Mouse (Mus musculus): Measurements from ENCODE around the gene Fam83b. TPM values are rescaled to one million over a fixed set of nuclear protein-coding genes. Genes with fewer than 3 reads are reported as not detected.

Fam83b gene
- polyA plus RNA-seq, 1 experiment, result 0.04 TPM

DNA sequence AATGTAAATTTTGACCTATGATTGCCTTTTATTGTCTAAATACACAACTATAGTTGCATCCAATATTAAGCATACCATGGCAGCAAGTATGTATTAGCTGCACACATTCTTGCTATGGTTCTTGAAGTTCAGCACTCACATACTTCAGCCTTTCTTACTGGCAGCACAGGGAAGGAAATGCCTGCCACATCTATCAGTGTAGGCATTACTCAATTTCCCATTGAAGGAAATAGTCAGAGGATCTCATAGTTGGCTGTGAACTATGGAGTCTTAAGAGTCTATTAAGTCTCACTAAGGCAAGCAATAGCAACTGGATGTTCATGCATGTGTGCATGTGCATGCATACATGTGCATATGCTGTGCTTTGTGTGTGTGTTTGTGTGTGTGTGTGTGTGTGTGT is 41.3 kb downstream of the Fam83b start:
- DNase-seq (ENCODE audit: extremely low spot score in 1 of 2, low spot score in 1 of 2), result no peak

DNA sequence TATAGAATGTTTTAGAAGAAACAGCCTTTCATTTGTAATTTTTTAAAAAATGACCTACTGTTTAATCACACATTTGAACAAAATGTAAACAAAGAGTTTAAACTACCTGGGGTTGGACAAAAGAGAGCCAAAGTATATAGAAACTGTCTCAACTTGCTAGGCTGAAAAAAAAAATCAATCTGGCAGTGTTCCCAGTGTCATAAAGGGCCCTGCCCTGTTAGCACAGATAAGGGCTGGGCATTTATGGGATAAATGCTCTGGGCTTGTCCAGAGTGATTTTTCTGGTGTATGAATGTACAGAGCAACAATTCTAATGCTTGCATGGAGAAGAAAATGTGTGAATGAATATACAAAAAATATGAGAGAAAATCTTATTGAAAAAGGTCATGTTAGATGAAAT is 43.8 kb downstream of the Fam83b start:
- no peak for DNase-seq (ENCODE audit: extremely low spot score in 1 of 2, low spot score in 1 of 2)

GRCm38 (mm10) chr9:76521640-76522039 is 45.3 kb downstream of the Fam83b start:
- no peak for DNase-seq (ENCODE audit: extremely low spot score in 1 of 2, low spot score in 1 of 2)

DNA sequence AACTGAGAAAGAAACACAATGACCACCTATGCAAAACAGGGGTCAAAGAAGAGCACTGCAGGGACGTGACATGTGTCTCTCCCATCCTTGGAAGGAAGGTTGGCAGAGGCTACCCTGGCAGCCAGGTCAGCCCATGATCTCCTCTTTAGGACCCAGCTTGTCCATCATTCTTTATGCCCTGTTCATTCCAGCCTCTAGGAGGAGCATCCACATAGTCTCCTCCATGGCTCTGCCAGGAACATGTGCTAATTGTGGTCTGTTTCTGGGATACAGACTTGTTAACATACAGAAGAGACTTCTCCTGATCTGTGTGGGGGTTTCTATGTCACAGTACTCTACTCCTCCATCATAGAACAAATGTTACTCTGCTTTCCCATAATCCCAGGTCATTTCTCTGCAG is 48.3 kb downstream of the Fam83b start:
- DNase-seq (ENCODE audit: extremely low spot score in 1 of 2, low spot score in 1 of 2), result no peak

DNA sequence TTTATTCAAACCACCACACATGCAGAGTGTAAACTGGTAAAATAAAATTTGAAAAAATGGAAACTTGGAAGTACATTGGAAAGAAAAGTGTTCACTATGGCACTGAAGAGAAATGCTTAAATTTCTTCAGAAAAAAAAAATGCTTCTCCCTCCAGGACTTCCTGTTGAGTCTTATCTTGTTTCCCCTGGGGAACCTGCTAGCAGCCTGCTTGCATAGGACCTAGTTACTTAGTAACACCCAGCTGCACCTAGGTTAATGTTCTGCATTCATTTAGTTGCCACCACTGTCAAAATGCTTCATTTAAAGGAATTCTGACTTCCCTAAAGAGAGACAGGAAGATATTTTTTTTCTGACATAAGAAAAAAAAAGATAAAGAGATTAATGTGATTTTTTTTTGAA is 61.3 kb downstream of the Fam83b start:
- DNase-seq (ENCODE audit: extremely low spot score in 1 of 2, low spot score in 1 of 2), result no peak

DNA sequence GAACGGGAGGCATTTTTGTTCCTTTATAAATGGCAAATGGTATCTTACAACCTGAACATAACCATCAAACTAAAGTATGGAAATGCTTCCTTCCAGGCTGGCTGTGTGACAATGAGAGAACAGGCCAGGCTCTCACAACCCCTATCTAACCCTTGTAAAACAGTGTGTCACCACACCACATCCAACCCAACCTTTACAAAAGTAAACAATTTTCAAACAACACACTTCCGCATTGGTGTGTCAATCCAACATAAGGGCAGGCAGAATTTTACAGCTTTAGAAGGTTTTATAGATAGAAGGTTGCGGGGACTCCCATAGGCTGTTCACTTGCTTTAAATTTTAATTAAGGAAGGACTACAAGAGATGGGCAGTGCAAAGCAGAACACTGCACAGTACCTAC is 77.2 kb downstream of the Fam83b start:
- DNase-seq (ENCODE audit: extremely low spot score in 1 of 2, low spot score in 1 of 2), result no peak

DNA sequence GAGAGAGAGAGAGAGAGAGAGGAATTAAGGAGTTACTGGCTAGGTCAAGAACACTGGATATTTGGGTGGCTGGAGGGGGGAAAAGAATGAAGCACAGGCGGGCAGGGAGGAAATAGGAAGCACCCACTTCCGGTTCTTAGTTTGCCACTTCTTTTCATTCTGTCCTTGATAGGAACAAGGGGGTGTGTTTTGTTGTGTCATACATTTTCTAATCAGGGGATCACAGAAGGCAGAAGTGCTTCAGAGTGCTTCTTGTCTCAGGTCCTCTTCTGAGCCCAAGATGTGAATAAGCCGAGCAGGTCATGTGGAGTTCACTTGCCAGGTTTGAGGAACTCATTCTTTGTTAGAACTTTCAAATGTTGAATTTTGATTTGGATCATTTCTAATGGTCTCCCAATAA is 86.8 kb downstream of the Fam83b start:
- no peak for DNase-seq (ENCODE audit: extremely low spot score in 1 of 2, low spot score in 1 of 2)

- DNase-seq (ENCODE audit: extremely low spot score in 1 of 2, low spot score in 1 of 2), result no peak
These were observed 97.4 kb downstream of the Fam83b start for GRCm38 (mm10) chr9:76469500-76469899.

GRCm38 (mm10) chr9:76461547-76461946 is 105.4 kb downstream of the Fam83b start:
- DNase-seq (ENCODE audit: extremely low spot score in 1 of 2, low spot score in 1 of 2), result no peak

- DNase-seq (ENCODE audit: extremely low spot score in 1 of 2, low spot score in 1 of 2), result peak in 1 of 2 experiments; percentile 16
These were observed 111.2 kb downstream of the Fam83b start for GRCm38 (mm10) chr9:76455703-76456102.

Other genes with a start within 250 kb of the Fam83b start
- 0.42 and 0.84 TPM in 2 replicates for gene Hcrtr2, start 243.3 kb downstream of the Fam83b start, polyA plus RNA-seq (2012; rRNA removed)

Data from frontal cortex, adult 2 months (tissue).